Mouse (Mus musculus) CH12.LX (cell line): ENCODE results near the gene Scaf1. TPM values are rescaled to one million over a fixed set of nuclear protein-coding genes. Genes with fewer than 3 reads are reported as not detected.

ENCODE experiments used
- DNase-seq: peaks from one replicate; pipeline ENCODE4 v3.0.0-alpha.2; 2013; ENCODE audit errors: extremely low read depth
- H3K27ac ChIP-seq: 2 replicates; pipeline ENCODE4 v1.5.1; 2012; ENCODE audit warnings: low read depth, mild to moderate bottlenecking, control low read depth, moderate library complexity; ENCODE audit not compliant: insufficient read depth
- H3K27me3 ChIP-seq: replicated peaks from 2 replicates; pipeline ENCODE3; 2012; ENCODE audit warnings: inconsistent platforms
- H3K36me3 ChIP-seq, 2 experiments: replicated peaks in 1 of 2; 2 replicates each; pipeline versions ENCODE3 to v1.6.1; 2012; ENCODE audit warnings: inconsistent platforms in 1 of 2, low read length in 1 of 2, mild to moderate bottlenecking in 1 of 2, mixed read lengths in 1 of 2, moderate library complexity in 1 of 2; ENCODE audit not compliant: control insufficient read depth in 1 of 2, insufficient read depth in 1 of 2
- H3K4me1 ChIP-seq, 2 experiments: 2 replicates each; pipeline ENCODE4 v1.6.1; 2012; ENCODE audit warnings: inconsistent platforms in 1 of 2, moderate library complexity in 1 of 2; ENCODE audit not compliant: insufficient read depth in 2 of 2, control insufficient read depth in 1 of 2
- H3K4me2 ChIP-seq: 2 replicates; pipeline ENCODE4 v1.6.1; 2012; ENCODE audit warnings: low read depth, mild to moderate bottlenecking, control low read depth; ENCODE audit not compliant: poor library complexity, insufficient read depth, severe bottlenecking
- H3K4me3 ChIP-seq, 3 experiments: fragments of 150-350 bp in 1 of 3; sonication (generic) in 1 of 3; replicated peaks in 1 of 3; 2 replicates each; pipeline versions ENCODE3 to v1.5.1; 2011 to 2012; ENCODE audit warnings: low read depth in 2 of 3, low read length in 2 of 3, mild to moderate bottlenecking in 2 of 3, moderate library complexity in 2 of 3, control low read depth in 1 of 3, improper control_type of control experiment in 1 of 3, inconsistent platforms in 1 of 3, mixed read lengths in 1 of 3; ENCODE audit not compliant: poor library complexity in 1 of 3
- H3K79me2 ChIP-seq: replicated peaks from 2 replicates; pipeline ENCODE4 v1.6.1; 2012; ENCODE audit warnings: mild to moderate bottlenecking, moderate library complexity; ENCODE audit not compliant: control insufficient read depth, poor library complexity, insufficient read depth, severe bottlenecking; ENCODE audit errors: extremely low read depth
- H3K9ac ChIP-seq: 2 replicates; pipeline ENCODE4 v1.6.1; 2012; ENCODE audit warnings: low read depth, mild to moderate bottlenecking, control low read depth, moderate library complexity; ENCODE audit not compliant: insufficient read depth
- H3K9me3 ChIP-seq: replicated peaks from 2 replicates; pipeline ENCODE3; 2012; ENCODE audit warnings: low read length, inconsistent platforms, mixed read lengths
- ELF1 ChIP-seq: IDR thresholded peaks from 2 replicates; pipeline ENCODE4 v1.6.1; 2014; ENCODE audit warnings: low read depth, mild to moderate bottlenecking, inconsistent platforms, low read length, improper control_type of control experiment
- JUND ChIP-seq: conservative IDR thresholded peaks from 2 replicates; pipeline ENCODE4 v1.6.1; 2011; ENCODE audit warnings: low read depth, low read length, improper control_type of control experiment
- MAFK ChIP-seq: IDR thresholded peaks from 2 replicates; pipeline ENCODE4 v1.6.1; 2011; ENCODE audit warnings: low read length, improper control_type of control experiment; ENCODE audit not compliant: insufficient replicate concordance
- MAZ ChIP-seq: IDR thresholded peaks from 2 replicates; pipeline ENCODE4 v1.6.1; 2012; ENCODE audit warnings: low read depth, mild to moderate bottlenecking, inconsistent platforms, low read length, improper control_type of control experiment, moderate library complexity
- MEF2A ChIP-seq: IDR thresholded peaks from 2 replicates; pipeline ENCODE4 v1.6.1; 2014; ENCODE audit warnings: low read depth, mild to moderate bottlenecking, inconsistent platforms, low read length, improper control_type of control experiment, borderline replicate concordance
- PAX5 ChIP-seq: IDR thresholded peaks from 2 replicates; pipeline ENCODE4 v1.6.1; 2012; ENCODE audit warnings: low read length, inconsistent platforms, mixed read lengths
- RCOR1 ChIP-seq: conservative IDR thresholded peaks from 2 replicates; pipeline ENCODE4 v1.6.1; 2012; ENCODE audit warnings: low read depth, mild to moderate bottlenecking, inconsistent platforms, low read length, improper control_type of control experiment
- USF1 ChIP-seq: IDR thresholded peaks from 2 replicates; pipeline ENCODE4 v1.6.1; 2014; ENCODE audit warnings: low read depth, mild to moderate bottlenecking, inconsistent platforms, low read length, improper control_type of control experiment
- ZKSCAN1 ChIP-seq: IDR thresholded peaks from 2 replicates; pipeline ENCODE4 v1.6.1; 2012; ENCODE audit warnings: low read depth, inconsistent platforms, low read length, improper control_type of control experiment, borderline replicate concordance
- ZMIZ1 ChIP-seq: IDR thresholded peaks from 2 replicates; pipeline ENCODE4 v1.6.1; 2012; ENCODE audit warnings: low read depth, mild to moderate bottlenecking, inconsistent platforms, low read length, improper control_type of control experiment
- dilution Hi-C: fragments of 300-500 bp; cut with MboI; formaldehyde crosslinking; loops from 2 replicates; pipeline ENCODE4 v1.14.3; 2020; ENCODE audit warnings: low sequenced_read_pairs; ENCODE audit not compliant: extremely low pct_unique_long_range_greater_than_20kb, extremely low pct_ligation_motif_present
- in situ Hi-C: fragments of 300-500 bp; cut with MboI; formaldehyde crosslinking; loops from 3 replicates; pipeline ENCODE4 v1.14.3; 2019; ENCODE audit warnings: low sequenced_read_pairs, low pct_ligation_motif_present, low pct_unique_long_range_greater_than_20kb, mixed read lengths
- polyA plus RNA-seq: library from polyadenylated mRNA; unstranded; fragments of >175 nt; gene quantifications from 2 replicates; pipeline ENCODE4 v1.2.1, GENCODE M21; 2012; ENCODE audit warnings: low read depth; ENCODE audit not compliant: insufficient read length
- total RNA-seq, 2 experiments: library from RNA; depleted of rRNA; stranded (reverse); fragments of 300-350 nt in 1 of 2; fragments of >200 nt in 1 of 2; gene quantifications; 2 replicates each; pipeline ENCODE4 v1.2.3; 2012 to 2014

Scaf1 gene
- total and polyA plus RNA-seq, 3 experiments, result 5.4 to 41.9 (median 18.2) TPM

DNA sequence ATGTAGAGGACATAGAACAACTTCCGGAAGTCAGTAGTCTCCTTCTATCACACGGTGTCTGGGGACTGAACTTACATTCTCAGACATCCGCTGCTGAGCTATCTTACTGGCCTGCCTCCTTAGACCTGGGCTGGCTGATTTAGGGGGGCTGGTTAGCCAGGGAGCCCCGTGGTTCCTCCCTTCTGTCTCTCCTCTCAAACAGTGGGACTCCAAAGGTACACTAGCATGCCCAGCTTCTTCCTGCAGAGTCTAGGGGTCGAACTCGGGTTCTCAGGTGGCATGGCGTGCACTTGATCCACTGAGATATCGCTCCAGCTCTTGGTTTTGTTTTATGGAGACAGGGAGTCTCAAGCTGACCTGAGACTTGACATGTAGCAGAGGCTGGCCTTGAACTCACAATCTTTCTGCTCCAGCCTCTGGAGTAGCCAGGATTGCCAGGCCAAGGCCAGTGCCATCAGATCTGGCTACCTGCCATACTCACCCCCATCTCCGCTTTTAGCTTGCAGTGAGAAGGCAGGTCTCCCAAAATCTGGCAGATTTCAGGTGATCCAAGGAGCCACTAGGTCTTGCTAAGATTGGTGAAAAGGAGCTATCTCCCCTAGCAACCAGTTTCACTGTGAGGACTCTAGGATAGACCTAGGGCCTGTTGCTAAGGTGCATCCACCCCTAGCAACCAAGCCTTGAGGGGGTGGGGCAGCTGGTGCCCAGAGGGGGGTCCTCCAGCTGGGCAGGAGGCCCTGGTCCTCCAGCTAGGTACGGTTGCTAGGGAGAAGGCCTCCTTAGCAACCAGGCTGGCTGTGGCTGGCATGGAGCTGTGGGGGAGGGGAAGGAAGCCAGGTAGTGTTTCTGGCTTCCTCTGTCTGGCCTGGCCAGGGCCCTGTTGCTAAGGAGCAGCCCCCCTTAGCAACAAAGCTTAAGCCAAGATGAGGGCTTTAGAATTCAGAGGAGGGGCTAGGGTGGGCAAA lies 42.7 kb upstream of the Scaf1 start:
- TF ChIP-seq ELF1 (no peak), ZKSCAN1 (no peak), MAZ (no peak), MEF2A (no peak), JUND (no peak)
- Histone ChIP-seq H3K4me1 (peaks cover 4 to 36% of the 10 kb centered on the region in 2 experiments), H3K79me2 (peaks cover 14% of the 10 kb centered on the region), H3K27me3 (no peaks in the 10 kb centered on the region), H3K4me2 (no peak overlapping the region), H3K9me3 (no peaks in the 10 kb centered on the region), H3K9ac (no peak overlapping the region), H3K36me3 (peaks cover 0 to 7% of the 10 kb centered on the region in 2 experiments), H3K27ac (no peak overlapping the region), H3K4me3 (no peak overlapping the region)
- dilution Hi-C loops (no loop called here), in situ Hi-C loops (no loop called here)
- DNase-seq, result no peak

DNA sequence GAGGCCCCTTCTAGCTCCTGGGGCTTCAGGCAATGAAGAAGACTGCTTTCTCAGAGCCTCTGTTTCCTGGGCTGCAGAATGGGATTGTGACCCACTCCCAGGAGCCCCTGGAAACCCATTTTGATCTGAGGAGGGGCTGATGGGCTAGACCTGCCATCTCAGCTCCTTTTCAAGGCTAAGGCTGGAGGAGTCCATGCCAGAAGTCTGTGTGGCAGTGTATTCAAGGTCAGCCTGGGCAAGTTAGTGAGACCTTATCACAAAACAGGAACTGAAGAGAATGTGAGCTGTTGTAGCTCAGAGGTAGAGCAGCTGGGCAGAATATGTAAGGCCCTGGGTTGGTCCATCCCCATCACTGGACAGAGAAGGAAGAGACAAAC lies 40.8 kb upstream of the Scaf1 start:
- H3K9ac ChIP-seq, result no peak overlapping the region
- H3K27me3 ChIP-seq, result no peaks in the 10 kb centered on the region
- no peak overlapping the region for H3K4me2 ChIP-seq
- in situ Hi-C loops, result no loop called here
- H3K79me2 ChIP-seq, result no peaks in the 10 kb centered on the region
- peaks cover 0 to 6% of the 10 kb centered on the region in 2 experiments for H3K36me3 ChIP-seq
- no peak overlapping the region for H3K27ac ChIP-seq
- DNase-seq, result no peak
- TF ChIP-seq MEF2A (no peak), ZMIZ1 (no peak), USF1 (no peak), RCOR1 (no peak), PAX5 (no peak), MAFK (no peak)
- dilution Hi-C loops, result no loop called here
- H3K9me3 ChIP-seq, result no peaks in the 10 kb centered on the region
- H3K4me3 ChIP-seq, result no peak overlapping the region
- peaks cover 3 to 29% of the 10 kb centered on the region in 2 experiments; a peak in 2 of 4 replicates for H3K4me1 ChIP-seq

DNA sequence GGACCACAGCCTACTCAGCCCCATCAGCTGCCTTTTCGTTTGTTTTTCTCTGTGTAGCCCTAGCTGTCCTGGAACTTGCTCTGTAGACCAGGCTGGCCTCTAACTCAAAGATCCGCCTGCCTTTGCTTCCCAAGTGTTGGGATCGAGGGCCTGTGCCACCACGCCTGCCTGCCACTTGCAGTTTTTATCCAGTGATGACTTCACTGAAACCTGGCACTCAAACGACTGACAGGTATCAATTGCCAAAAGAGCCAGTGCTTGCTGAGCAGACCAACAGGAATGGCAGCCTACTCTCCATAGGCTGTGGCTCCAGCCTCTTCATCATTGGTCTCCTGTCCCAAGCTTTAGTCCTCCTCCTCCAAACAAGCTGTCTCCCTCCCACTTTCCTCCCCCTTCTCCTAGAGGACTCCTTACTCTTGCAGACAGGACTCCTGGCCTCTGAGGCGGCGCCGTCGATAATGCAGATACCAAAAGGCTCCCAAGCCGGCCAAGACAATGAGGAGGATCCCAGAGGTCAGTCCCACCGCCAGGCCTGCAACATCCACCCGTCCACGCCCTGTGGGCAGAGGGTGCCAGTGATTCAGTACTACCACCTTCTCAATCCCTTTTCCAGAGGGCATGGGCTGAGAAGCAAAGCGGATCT lies 40.3 kb upstream of the Scaf1 start:
- no peak for DNase-seq
- in situ Hi-C loops, result no loop called here
- no peak overlapping the region for H3K27ac ChIP-seq
- no peaks in the 10 kb centered on the region for H3K9me3 ChIP-seq
- no peak for TF ChIP-seq PAX5
- H3K4me1 ChIP-seq, result peaks cover under 1 to 27% of the 10 kb centered on the region in 2 experiments; a peak in 2 of 4 replicates
- dilution Hi-C loops, result no loop called here
- H3K4me3 ChIP-seq, result no peak overlapping the region
- no peaks in the 10 kb centered on the region for H3K27me3 ChIP-seq
- peaks cover 0 to 6% of the 10 kb centered on the region in 2 experiments for H3K36me3 ChIP-seq
- H3K4me2 ChIP-seq, result no peak overlapping the region
- no peak overlapping the region for H3K9ac ChIP-seq
- H3K79me2 ChIP-seq, result no peaks in the 10 kb centered on the region
